Mouse (Mus musculus) liver, embryonic 12.5 days (tissue): ENCODE data around the gene Ror1. TPM values are rescaled to one million over a fixed set of nuclear protein-coding genes. Genes with fewer than 3 reads are reported as not detected.

Experiments used
- ATAC-seq: fragments of 200-750 bp; cut with Nextera tagmentation; 2 replicates; pipeline ENCODE4 v1.8.0; 2017; ENCODE audit warnings: moderate number of reproducible peaks, mild to moderate bottlenecking, moderate library complexity
- H3K27ac ChIP-seq: fragments of 300-500 bp; sonication (generic); 2 replicates; pipeline ENCODE4 v1.5.1; 2016; ENCODE audit warnings: mild to moderate bottlenecking
- H3K27me3 ChIP-seq: fragments of 300-500 bp; sonication (generic); replicated peaks from 2 replicates; pipeline ENCODE4 v1.6.1; 2016; ENCODE audit warnings: mild to moderate bottlenecking, moderate library complexity
- H3K36me3 ChIP-seq: fragments of 300-500 bp; sonication (generic); 2 replicates; pipeline ENCODE4 v1.6.1; 2016; ENCODE audit warnings: mild to moderate bottlenecking, moderate library complexity
- H3K4me1 ChIP-seq: fragments of 300-500 bp; sonication (generic); 2 replicates; pipeline ENCODE4 v1.6.1; 2016
- H3K4me2 ChIP-seq: fragments of 300-500 bp; sonication (generic); 2 replicates; pipeline ENCODE4 v1.6.1; 2016; ENCODE audit warnings: mild to moderate bottlenecking, moderate library complexity
- H3K4me3 ChIP-seq: fragments of 300-500 bp; sonication (generic); 2 replicates; pipeline ENCODE4 v1.5.1; 2016; ENCODE audit warnings: mild to moderate bottlenecking, moderate library complexity
- H3K9ac ChIP-seq: fragments of 300-500 bp; sonication (generic); 2 replicates; pipeline ENCODE4 v1.6.1; 2016; ENCODE audit warnings: mild to moderate bottlenecking, moderate library complexity
- H3K9me3 ChIP-seq: fragments of 300-500 bp; sonication (generic); replicated peaks from 2 replicates; pipeline ENCODE4 v1.6.1; 2016; ENCODE audit warnings: mild to moderate bottlenecking, moderate library complexity
- WGBS: fragments of 180-500 bp; shearing (Covaris S2); methylation state at CpG from one replicate; pipeline ENCODE4 v1.1.7; 2016; ENCODE audit not compliant: insufficient replicate concordance; 5-methylcytosine and 5-hydroxymethylcytosine counted together
- polyA plus RNA-seq: library from polyadenylated mRNA; unstranded; fragments of >200 nt; fragmentation: Nextera tagmentation; extraction: Ambion mirVana; gene quantifications from 2 replicates; pipeline ENCODE4 v1.2.1, GENCODE M21; 2016

The Ror1 gene
- polyA plus RNA-seq, 1 experiment from 2014 or later = 1.4 TPM

DNA sequence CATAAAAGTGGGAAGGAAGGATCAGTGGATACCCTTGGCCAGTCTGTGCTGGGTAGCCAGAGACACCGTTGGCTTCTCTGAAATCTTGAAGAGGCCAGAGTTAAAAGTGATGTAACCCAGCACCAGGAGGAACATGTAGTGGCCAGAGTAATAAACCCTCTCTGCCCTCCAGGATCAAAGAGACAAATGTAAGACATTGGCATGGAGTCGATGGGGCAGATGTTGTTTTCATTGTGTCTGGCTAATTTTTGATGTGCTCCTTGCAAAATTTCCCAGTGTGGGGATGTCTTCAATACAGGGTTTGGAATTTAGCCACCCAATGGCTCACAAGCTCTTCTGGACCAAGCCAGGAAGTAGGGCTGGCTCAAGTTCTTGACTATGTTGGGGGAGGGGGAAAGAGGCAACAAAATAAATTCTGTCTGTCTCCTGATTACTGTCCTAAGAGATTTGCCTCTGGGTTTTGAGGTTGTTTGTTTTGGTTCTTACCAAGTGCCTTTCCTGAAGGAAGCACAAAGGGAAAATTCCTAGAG, 333.8 kb downstream of the Ror1 start:
- WGBS = 71% methylated on average over 2 of the region's 2 CpGs

DNA sequence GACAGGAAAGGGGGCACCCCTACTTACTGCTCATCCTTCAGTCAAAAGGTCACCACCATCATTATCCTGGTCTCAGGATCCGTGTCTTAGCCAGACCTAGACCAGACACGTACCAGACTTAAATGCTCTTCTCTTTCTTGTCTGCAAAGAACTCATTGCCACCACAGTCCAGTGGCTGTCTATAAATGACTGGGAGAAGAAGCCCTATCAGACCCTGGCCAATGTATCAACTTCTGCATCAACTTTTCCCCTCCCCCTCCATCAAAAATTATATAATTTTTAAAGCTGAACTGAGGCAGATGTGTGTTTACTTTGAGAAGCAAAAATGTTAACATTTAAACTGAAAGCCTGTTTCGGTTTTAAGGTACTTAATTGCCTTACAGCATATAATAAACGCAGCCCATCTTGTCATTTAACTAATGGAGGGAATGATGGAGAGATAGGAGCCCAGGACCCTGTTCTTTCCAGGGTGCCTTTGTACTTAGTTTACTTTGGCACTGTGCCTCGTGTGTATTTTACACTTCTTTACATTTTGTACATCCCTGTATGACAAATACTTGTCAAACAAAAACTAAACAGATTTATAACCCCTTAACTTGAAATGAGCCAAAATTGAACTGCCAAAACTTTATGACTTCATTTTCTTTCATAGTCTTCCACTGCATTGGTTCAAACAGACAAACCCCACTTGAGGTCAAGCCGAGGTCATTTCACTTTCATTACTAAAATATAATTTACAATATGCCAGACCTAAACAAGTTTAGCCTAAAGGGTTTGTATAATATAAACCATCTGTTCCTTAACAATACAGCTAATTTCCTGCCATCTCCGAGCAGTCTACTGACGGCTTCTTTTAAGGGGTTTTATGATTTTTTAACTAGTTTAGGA, 339.9 kb downstream of the Ror1 start:
- no peak overlapping the region for H3K9ac ChIP-seq
- no peak overlapping the region for H3K27ac ChIP-seq
- H3K4me2 ChIP-seq = no peak overlapping the region
- no peak overlapping the region for H3K4me3 ChIP-seq
- H3K4me1 ChIP-seq = no peaks in the 10 kb centered on the region
- ATAC-seq = no peak
- H3K27me3 ChIP-seq = no peaks in the 10 kb centered on the region
- no peaks in the 10 kb centered on the region for H3K36me3 ChIP-seq
- H3K9me3 ChIP-seq = no peaks in the 10 kb centered on the region
- 49% methylated on average over 8 of the region's 8 CpGs for WGBS

More for the DNA sequence above, 333.8 kb downstream of the Ror1 start:
- no peaks in the 10 kb centered on the region for H3K9me3 ChIP-seq
- no peak overlapping the region for H3K9ac ChIP-seq
- H3K27me3 ChIP-seq = no peaks in the 10 kb centered on the region
- no peak overlapping the region for H3K4me3 ChIP-seq
- no peak for ATAC-seq
- H3K4me2 ChIP-seq = no peak overlapping the region
- H3K27ac ChIP-seq = no peak overlapping the region
- H3K36me3 ChIP-seq = no peaks in the 10 kb centered on the region
- H3K4me1 ChIP-seq = no peaks in the 10 kb centered on the region

DNA sequence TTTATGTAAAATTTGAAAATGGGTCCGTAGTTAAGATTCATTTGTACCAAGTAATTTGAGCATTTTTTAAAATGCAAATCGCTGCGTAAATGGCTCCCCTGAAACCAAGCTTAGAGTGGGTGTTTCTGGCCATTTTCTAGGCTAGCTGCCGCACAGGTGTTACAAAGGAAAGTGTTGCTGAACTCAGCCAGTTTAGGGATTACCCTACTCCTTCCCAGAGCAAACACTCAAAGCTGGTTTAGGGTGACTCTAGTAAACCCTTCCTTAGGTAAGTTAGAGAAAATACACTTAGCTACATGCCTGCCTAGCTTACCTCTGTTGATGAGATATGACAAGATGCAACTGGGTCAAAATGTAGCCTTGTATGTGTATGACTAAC, 340.6 kb downstream of the Ror1 start:
- Histone ChIP-seq H3K4me1 (no peaks in the 10 kb centered on the region), H3K9me3 (no peaks in the 10 kb centered on the region), H3K27ac (no peak overlapping the region), H3K36me3 (no peaks in the 10 kb centered on the region), H3K4me2 (no peak overlapping the region), H3K4me3 (no peak overlapping the region), H3K9ac (no peak overlapping the region), H3K27me3 (no peaks in the 10 kb centered on the region)
- ATAC-seq = no peak
- 72% methylated on average over 4 of the region's 4 CpGs for WGBS

DNA sequence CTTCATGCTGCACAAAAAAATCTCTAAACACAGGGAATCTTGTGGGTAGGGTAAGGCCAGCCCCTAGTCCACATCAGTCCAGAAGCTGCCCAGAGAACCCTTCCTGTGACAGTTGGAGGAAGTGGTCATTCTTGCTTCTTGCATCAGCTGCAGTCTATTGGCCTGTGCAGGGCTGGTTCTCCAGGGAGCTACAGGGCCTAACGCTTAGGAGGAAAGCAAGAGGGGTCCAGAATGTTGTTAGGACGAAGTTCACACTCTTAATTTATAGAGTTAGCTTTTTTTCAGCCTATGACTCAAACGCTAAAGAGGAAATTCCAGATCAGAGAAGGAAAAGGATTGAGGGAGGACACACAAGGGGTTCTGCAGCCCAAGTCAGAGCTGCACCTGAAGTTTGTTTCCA, 351.3 kb downstream of the Ror1 start:
- H3K9me3 ChIP-seq = no peaks in the 10 kb centered on the region
- WGBS = 29% methylated on average over 3 of the region's 3 CpGs
- H3K4me1 ChIP-seq = no peaks in the 10 kb centered on the region
- no peak overlapping the region for H3K4me3 ChIP-seq
- H3K9ac ChIP-seq = no peak overlapping the region
- no peaks in the 10 kb centered on the region for H3K27me3 ChIP-seq
- ATAC-seq = no peak
- no peak overlapping the region for H3K4me2 ChIP-seq
- no peak overlapping the region for H3K27ac ChIP-seq
- H3K36me3 ChIP-seq = no peaks in the 10 kb centered on the region

DNA sequence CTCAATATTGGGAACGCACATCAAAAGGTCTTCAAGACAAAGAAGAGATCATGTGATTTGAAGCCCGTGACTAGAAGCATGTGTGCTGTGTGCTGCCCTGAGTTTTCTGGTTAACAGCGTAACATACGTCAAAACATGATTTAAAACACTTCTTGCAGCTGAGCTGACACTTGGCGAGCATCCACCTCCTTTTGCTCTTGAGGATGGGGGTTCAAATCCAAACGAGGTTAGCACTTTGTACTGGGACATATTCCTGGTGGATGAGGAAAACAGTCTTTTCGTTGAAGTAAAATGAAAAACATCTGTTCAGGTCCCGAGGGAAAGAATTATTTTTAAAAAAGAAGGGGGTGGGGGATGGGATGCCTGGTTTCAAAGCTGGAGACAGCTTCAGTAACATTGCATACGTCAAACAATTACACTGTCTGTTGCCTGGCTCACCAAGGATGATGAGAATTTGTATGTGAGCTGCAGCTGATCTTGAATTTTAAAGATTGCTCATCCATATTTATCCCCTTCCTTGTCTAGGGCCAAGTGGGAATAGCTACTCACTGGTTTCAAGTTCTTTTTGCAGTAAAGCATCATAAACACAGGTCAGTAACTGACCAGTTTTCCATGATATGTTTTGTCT, 367.0 kb downstream of the Ror1 start:
- H3K27ac ChIP-seq = no peak overlapping the region
- WGBS = 58% methylated on average over 9 of the region's 9 CpGs
- H3K4me2 ChIP-seq = no peak overlapping the region
- no peak overlapping the region for H3K9ac ChIP-seq
- H3K27me3 ChIP-seq = no peaks in the 10 kb centered on the region
- no peak overlapping the region for H3K4me3 ChIP-seq
- no peaks in the 10 kb centered on the region for H3K9me3 ChIP-seq
- H3K36me3 ChIP-seq = no peaks in the 10 kb centered on the region
- H3K4me1 ChIP-seq = no peaks in the 10 kb centered on the region
- ATAC-seq = no peak

DNA sequence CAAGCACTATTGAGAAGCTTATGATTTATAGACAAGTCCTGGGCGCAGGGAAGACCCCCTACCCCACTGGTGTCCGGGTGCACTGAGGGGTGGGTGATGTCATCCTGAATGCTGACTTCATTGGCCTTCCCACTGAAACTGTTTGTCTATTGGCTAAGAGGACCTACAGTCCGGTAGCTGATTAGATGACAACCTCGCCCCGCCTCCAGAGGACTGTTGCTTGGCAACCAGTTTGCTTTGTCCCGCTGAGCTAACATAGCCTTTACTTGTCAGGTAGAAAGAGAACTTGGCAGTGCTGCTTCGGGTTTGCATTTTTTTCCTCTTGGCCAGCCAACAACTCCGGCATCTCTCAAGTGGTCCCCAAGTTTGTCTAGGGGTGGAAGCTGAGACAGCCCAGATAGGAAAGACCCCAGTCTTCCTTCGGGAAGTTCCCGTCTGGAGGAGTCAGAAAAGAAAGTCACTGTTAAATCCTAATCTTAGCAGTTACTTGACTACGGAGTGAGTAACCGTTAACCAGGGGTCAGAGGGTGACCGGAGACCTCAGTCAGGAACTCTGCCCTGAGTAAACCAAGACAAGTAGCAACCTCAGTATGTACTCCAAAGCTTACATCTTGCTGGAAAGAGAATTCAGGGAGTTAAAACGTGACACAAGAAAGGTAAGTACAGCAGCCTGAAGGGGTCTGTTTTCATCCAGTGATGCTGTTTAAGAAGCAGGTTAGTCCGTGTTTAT, 383.2 kb downstream of the Ror1 start, which contains the start of gene Ube2u:
Ube2u (plus strand) TSS at position 258 of the 730 bp plus-strand sequence.
- Histone ChIP-seq H3K27ac (no peak within 1 kb of the TSS), H3K27me3 (no peaks in the 10 kb centered on the region), H3K4me2 (peak within 1 kb of the TSS; percentile 33; the same call in 1 of the 2 replicates), H3K36me3 (no peaks in the 10 kb centered on the region), H3K9ac (no peak within 1 kb of the TSS), H3K4me3 (0 out of 2 replicates have a peak within 1 kb of the TSS, but pooled peaks have one; percentile 5), H3K4me1 (no peaks in the 10 kb centered on the region), H3K9me3 (no peaks in the 10 kb centered on the region)
- WGBS = 36% methylated on average over 15 of the region's 15 CpGs
- ATAC-seq = peak; percentile 37; the same call in 1 of the 2 replicates

DNA sequence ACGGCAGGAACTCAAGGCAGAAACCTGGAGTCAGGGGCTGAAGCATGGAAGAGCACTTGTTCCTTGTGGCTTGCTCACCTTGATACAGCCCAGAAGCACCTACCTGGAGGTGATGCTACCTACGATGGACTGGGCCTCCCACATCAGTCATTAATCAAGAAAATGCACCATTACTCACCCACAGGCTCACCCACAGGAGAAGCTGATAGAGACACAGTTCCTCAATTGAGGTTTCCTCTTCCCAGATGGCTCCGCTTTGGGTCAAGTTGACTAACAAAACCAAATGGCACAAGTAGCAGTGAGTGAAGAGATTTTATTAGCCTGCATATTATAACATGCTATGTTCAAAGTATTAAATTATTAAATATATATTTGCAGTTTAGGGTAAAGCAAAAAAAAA, 392.9 kb downstream of the Ror1 start:
- Histone ChIP-seq H3K27ac (no peak overlapping the region), H3K9ac (no peak overlapping the region), H3K9me3 (no peaks in the 10 kb centered on the region), H3K27me3 (no peaks in the 10 kb centered on the region), H3K36me3 (no peaks in the 10 kb centered on the region), H3K4me1 (no peaks in the 10 kb centered on the region), H3K4me2 (no peak overlapping the region), H3K4me3 (no peak overlapping the region)
- ATAC-seq = no peak
- WGBS = 43% methylated on average over 3 of the region's 3 CpGs

Other genes starting within 250 kb of the Ror1 start
- gene Pgm1, start 166.4 kb upstream of the Ror1 start, polyA plus RNA-seq = 60.2 and 64.7 TPM in 2 replicates
- 29.7 and 30.0 TPM in 2 replicates for gene Itgb3bp, start 166.0 kb upstream of the Ror1 start, polyA plus RNA-seq